Mouse (Mus musculus) intestine, embryonic 15.5 days (tissue): ENCODE measurements around the gene Homer1. TPM values are rescaled to one million over a fixed set of nuclear protein-coding genes. Genes with fewer than 3 reads are reported as not detected.

Source experiments
- ATAC-seq: fragments of 200-750 bp; cut with Nextera tagmentation; 2 replicates; pipeline ENCODE4 v1.8.0; 2017; ENCODE audit warnings: moderate TSS enrichment, moderate library complexity
- H3K27ac ChIP-seq: fragments of 300-500 bp; sonication (generic); 2 replicates; pipeline ENCODE4 v1.5.1; 2015; ENCODE audit warnings: mild to moderate bottlenecking, inconsistent platforms
- H3K27me3 ChIP-seq: fragments of 300-500 bp; sonication (generic); replicated peaks from 2 replicates; pipeline ENCODE4 v1.6.1; 2015; ENCODE audit warnings: inconsistent platforms
- H3K36me3 ChIP-seq: fragments of 300-500 bp; sonication (generic); 2 replicates; pipeline ENCODE4 v1.6.1; 2015; ENCODE audit warnings: inconsistent platforms
- H3K4me1 ChIP-seq: fragments of 300-500 bp; sonication (generic); replicated peaks from 2 replicates; pipeline ENCODE4 v1.6.1; 2015; ENCODE audit warnings: inconsistent platforms
- H3K4me2 ChIP-seq: fragments of 300-500 bp; sonication (generic); replicated peaks from 2 replicates; pipeline ENCODE4 v1.6.1; 2015; ENCODE audit warnings: mild to moderate bottlenecking, inconsistent platforms
- H3K4me3 ChIP-seq: fragments of 300-500 bp; sonication (generic); replicated peaks from 2 replicates; pipeline ENCODE4 v1.5.1; 2015; ENCODE audit warnings: inconsistent platforms
- H3K9ac ChIP-seq: fragments of 300-500 bp; sonication (generic); 2 replicates; pipeline ENCODE4 v1.6.1; 2015; ENCODE audit warnings: inconsistent platforms
- H3K9me3 ChIP-seq: fragments of 300-500 bp; sonication (generic); 2 replicates; pipeline ENCODE4 v1.6.1; 2016; ENCODE audit warnings: inconsistent platforms
- WGBS: fragments of 180-500 bp; shearing (Covaris S2); methylation state at CpG from one replicate; pipeline ENCODE4 v1.1.7; 2015; 5-methylcytosine and 5-hydroxymethylcytosine counted together
- polyA plus RNA-seq: library from polyadenylated mRNA; unstranded; fragments of >200 nt; fragmentation: Nextera tagmentation; extraction: Ambion mirVana; gene quantifications from 2 replicates; pipeline ENCODE4 v1.2.1, GENCODE M21; 2015

Gene Homer1
- polyA plus RNA-seq, 1 experiment from 2014 or later = 4.3 TPM

DNA sequence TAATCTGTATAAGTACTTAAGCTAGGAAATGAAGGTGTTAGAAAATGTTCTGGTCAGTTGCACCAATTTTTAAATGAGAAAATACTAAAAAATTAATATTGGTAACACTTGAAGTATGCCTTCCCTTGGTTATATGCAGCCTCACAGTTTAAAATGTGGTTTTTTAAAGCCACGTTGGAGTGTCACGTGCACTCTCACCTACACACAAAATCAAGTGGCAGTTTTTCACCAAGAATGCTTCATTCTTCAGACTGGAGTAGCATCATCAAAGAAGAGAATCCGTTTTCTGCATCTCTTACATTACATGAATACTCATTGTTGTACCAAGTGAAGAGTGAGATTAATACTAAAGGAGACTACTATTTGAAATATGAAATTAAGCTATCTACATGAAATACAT lies 7.1 kb downstream of the Homer1 start:
- H3K27ac ChIP-seq = no peak overlapping the region
- H3K27me3 ChIP-seq = no peaks in the 10 kb centered on the region
- peaks cover 6% of the 10 kb centered on the region; the same call in 1 of the 2 replicates for H3K4me1 ChIP-seq
- no peak overlapping the region for H3K4me3 ChIP-seq
- no peaks in the 10 kb centered on the region for H3K36me3 ChIP-seq
- H3K9me3 ChIP-seq = no peaks in the 10 kb centered on the region
- no peak for ATAC-seq
- H3K9ac ChIP-seq = no peak overlapping the region
- H3K4me2 ChIP-seq = no peak overlapping the region
- 72% methylated on average over 3 of the region's 3 CpGs for WGBS

DNA sequence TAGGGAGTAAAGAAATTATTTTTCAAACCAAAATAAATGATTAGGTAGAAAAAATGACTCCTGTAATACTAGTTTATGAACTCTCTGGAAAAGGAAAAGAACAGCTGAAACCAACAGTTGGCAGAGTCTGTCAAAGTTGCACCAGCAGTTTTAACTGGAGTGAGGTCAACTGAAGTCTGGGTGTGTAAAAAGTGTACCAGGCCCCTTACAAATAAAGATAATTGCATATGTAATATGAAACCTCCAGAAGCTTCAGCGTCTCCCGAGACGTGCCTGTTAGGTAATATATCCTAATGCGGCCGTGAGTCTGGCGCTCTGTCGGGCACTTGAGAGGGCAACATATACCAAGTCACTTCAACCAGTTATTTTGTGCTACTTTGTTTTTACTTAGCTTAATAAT lies 8.3 kb downstream of the Homer1 start:
- peak overlapping the region; percentile 14 for H3K4me2 ChIP-seq
- H3K9ac ChIP-seq = no peak overlapping the region
- no peaks in the 10 kb centered on the region for H3K36me3 ChIP-seq
- no peaks in the 10 kb centered on the region for H3K9me3 ChIP-seq
- H3K4me3 ChIP-seq = no peak overlapping the region
- H3K27ac ChIP-seq = no peak overlapping the region
- H3K4me1 ChIP-seq = peaks cover 6% of the 10 kb centered on the region; the same call in 1 of the 2 replicates
- ATAC-seq = no peak
- 24% methylated on average over 7 of the region's 7 CpGs for WGBS
- H3K27me3 ChIP-seq = no peaks in the 10 kb centered on the region

DNA sequence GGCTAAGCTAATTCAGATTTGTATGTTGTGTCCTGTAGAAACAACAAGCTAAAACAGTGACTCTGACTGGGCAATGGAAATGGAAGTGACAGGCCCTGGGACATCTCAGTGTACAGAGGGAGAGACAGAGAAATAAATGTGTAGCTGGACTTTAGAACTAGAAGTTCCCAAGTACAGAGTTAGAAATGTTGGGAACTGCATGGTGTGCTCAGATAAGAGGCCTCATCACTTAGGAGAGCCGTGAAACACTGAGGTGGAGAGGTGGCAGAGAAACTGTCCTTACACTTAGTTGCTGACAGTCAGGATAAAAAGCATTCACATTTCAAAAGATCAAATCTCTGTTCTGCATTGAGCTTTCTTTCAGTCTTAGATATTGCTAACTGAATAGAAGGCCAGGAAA lies 9.9 kb downstream of the Homer1 start:
- H3K4me3 ChIP-seq = no peak overlapping the region
- no peak overlapping the region for H3K4me2 ChIP-seq
- no peaks in the 10 kb centered on the region for H3K9me3 ChIP-seq
- no peak overlapping the region for H3K27ac ChIP-seq
- no peak overlapping the region for H3K9ac ChIP-seq
- WGBS = 36% methylated on average over 1 of the region's 1 CpGs
- H3K27me3 ChIP-seq = no peaks in the 10 kb centered on the region
- H3K4me1 ChIP-seq = peaks cover 6% of the 10 kb centered on the region; the same call in 1 of the 2 replicates
- H3K36me3 ChIP-seq = no peaks in the 10 kb centered on the region
- ATAC-seq = no peak

DNA sequence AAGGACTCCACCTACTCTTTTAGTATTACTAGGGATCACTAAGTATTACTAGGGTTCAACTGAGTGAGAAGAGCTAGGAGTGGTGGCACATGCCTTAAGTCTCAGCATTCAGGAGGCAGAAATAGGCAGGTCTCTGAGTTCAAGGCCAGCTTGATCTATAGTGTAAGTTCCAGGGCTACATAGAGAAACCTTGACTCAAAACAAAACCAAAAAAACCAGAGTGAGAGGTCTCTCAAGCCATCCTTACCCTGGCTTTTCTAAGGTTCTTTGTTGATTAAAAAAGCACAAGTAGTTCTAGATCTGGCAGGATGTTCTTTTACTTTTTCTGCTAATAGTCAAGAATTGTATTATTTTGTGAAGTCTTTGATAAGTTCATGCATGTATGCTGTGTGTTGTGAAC lies 13.1 kb downstream of the Homer1 start:
- H3K27me3 ChIP-seq = no peaks in the 10 kb centered on the region
- H3K36me3 ChIP-seq = no peaks in the 10 kb centered on the region
- no peak overlapping the region for H3K27ac ChIP-seq
- peaks cover 3% of the 10 kb centered on the region; the same call in 1 of the 2 replicates for H3K4me1 ChIP-seq
- no peak overlapping the region for H3K4me2 ChIP-seq
- ATAC-seq = no peak
- no peak overlapping the region for H3K4me3 ChIP-seq
- no peak overlapping the region for H3K9ac ChIP-seq
- no peaks in the 10 kb centered on the region for H3K9me3 ChIP-seq

DNA sequence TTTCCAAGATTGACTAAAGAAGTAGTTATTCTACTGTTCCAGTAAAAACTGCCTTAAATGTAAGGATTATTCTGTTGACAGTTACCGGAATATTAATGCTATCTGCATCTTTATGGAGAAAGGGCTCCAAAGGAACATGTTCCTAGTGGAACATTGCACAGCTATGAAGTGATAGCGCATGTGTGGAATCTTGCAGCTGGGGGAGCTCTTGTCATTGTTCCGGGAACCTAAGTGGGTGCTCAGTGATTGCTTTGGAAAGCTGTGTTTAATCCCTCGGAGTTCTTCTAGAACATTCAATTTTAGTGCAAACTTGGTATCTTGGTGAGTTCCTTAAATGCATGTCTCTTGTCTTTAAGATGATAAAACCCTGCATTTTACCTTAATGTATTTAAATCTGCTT lies 14.9 kb downstream of the Homer1 start:
- WGBS = 80% methylated on average over 4 of the region's 4 CpGs
- no peak for ATAC-seq
- Histone ChIP-seq H3K4me2 (no peak overlapping the region), H3K9ac (no peak overlapping the region), H3K4me1 (no peaks in the 10 kb centered on the region), H3K4me3 (no peak overlapping the region), H3K27ac (no peak overlapping the region), H3K36me3 (no peaks in the 10 kb centered on the region), H3K9me3 (no peaks in the 10 kb centered on the region), H3K27me3 (no peaks in the 10 kb centered on the region)

DNA sequence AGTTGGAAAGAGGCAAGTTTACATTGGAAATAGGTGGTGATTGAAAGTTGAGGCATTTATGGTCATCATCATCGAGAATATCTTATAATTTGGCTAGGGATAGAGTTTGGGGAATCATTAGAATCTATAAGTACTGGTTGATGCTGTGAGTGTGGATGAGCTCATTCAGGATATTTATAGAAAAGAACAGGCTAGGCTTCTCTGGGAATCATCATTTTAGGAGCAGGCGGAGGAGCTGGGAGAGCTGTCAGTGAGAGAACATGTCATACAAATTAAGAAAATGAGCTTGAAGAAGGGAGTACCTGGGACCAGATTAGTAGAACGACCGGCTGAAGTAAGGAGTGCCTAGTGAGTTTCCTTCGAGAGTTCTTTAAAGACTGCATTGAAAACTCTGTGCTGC lies 20.7 kb downstream of the Homer1 start:
- WGBS = 73% methylated on average over 5 of the region's 5 CpGs
- Histone ChIP-seq H3K27me3 (no peaks in the 10 kb centered on the region), H3K4me1 (no peaks in the 10 kb centered on the region), H3K4me3 (no peak overlapping the region), H3K9ac (no peak overlapping the region), H3K9me3 (no peaks in the 10 kb centered on the region), H3K4me2 (no peak overlapping the region), H3K27ac (no peak overlapping the region), H3K36me3 (no peaks in the 10 kb centered on the region)
- no peak for ATAC-seq

DNA sequence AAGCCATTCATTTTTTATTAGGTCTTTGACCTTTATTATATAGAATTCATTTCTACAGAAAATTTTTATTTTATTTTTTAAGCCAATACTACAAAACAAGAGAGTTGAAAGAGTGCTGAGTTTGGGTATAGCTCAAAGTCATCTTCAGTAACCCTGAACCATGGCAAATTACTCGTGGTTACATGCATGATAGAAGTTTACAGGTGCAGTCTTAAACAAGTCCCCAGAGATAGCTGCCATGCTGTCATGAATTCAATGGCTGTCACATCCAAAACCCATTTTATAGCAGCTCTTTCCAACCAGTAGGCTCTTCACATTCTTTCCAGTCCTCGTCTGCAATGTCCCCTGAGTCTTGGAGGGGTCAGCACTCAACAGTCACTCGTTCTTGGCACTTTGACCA lies 26.9 kb downstream of the Homer1 start:
- Histone ChIP-seq H3K9ac (no peak overlapping the region), H3K27ac (no peak overlapping the region), H3K36me3 (no peaks in the 10 kb centered on the region), H3K4me3 (no peak overlapping the region), H3K4me2 (no peak overlapping the region), H3K27me3 (no peaks in the 10 kb centered on the region), H3K4me1 (no peaks in the 10 kb centered on the region), H3K9me3 (no peaks in the 10 kb centered on the region)
- WGBS = 85% methylated on average over 3 of the region's 3 CpGs
- ATAC-seq = no peak

DNA sequence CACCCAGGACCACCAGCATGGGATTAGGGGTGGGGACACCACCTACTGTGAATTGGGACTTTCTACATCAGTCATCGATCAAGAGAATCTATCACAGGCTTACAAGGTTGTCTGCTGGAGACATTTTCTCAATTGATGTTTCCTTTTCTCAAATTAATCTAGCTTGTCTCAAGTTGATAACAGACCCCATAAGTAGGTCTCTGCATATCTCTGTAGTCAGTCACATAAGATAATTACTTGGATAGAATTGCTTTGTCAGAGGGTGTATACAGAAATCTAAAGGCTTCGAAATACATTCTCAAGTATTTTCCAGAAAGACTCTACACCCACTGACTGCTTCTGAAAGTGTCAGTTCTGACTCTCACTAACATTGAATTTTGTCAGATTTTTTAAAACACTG lies 32.3 kb downstream of the Homer1 start:
- Histone ChIP-seq H3K27me3 (no peaks in the 10 kb centered on the region), H3K36me3 (no peaks in the 10 kb centered on the region), H3K9me3 (no peaks in the 10 kb centered on the region), H3K9ac (no peak overlapping the region), H3K4me1 (no peaks in the 10 kb centered on the region), H3K4me2 (no peak overlapping the region), H3K27ac (no peak overlapping the region), H3K4me3 (no peak overlapping the region)
- ATAC-seq = no peak
- 84% methylated on average over 2 of the region's 2 CpGs for WGBS

DNA sequence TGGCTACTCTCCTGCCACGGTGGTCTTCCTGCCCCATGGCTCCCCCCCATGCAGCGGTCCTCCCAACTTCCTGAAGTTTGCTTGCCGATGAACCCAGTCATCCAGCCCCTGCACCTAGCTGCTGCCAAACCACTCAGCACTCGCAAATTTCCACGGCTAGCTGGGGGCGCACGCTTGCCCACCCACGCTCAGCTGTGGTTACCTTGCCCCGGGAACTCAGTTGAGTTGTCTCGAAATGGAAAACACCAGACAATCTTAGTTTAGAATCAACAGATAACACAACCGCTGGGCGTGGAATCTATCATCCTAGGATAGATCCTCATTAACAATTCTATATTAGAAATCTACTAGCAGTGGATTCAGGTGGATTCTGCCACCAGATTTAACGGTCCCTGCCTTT lies 33.1 kb downstream of the Homer1 start:
- no peak for ATAC-seq
- H3K36me3 ChIP-seq = no peaks in the 10 kb centered on the region
- H3K4me3 ChIP-seq = no peak overlapping the region
- no peaks in the 10 kb centered on the region for H3K27me3 ChIP-seq
- H3K9ac ChIP-seq = no peak overlapping the region
- no peaks in the 10 kb centered on the region for H3K4me1 ChIP-seq
- H3K27ac ChIP-seq = no peak overlapping the region
- no peaks in the 10 kb centered on the region for H3K9me3 ChIP-seq
- no peak overlapping the region for H3K4me2 ChIP-seq
- 92% methylated on average over 13 of the region's 13 CpGs for WGBS

DNA sequence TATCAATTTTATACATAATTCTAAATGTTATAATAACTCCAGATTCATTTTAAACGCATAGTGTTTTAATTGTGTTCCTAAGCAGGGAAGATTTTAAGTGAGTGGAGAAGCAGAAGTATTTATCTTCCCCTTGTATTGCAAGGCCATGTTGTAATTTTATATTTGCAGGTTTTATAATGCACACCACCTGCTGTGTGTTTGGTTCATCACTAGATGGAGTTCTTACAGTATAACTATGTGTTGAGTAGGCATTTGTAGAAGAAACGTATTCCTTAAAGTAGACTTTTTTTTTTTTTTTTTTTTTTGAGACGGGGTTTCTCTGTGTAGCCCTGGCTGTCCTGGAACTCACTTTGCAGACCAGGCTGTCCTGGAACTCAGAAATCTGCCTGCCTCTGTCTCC lies 35.9 kb downstream of the Homer1 start:
- Histone ChIP-seq H3K4me2 (no peak overlapping the region), H3K27ac (no peak overlapping the region), H3K9me3 (no peaks in the 10 kb centered on the region), H3K36me3 (no peaks in the 10 kb centered on the region), H3K4me1 (no peaks in the 10 kb centered on the region), H3K9ac (no peak overlapping the region), H3K4me3 (no peak overlapping the region), H3K27me3 (no peaks in the 10 kb centered on the region)
- ATAC-seq = no peak
- 71% methylated on average over 3 of the region's 3 CpGs for WGBS

DNA sequence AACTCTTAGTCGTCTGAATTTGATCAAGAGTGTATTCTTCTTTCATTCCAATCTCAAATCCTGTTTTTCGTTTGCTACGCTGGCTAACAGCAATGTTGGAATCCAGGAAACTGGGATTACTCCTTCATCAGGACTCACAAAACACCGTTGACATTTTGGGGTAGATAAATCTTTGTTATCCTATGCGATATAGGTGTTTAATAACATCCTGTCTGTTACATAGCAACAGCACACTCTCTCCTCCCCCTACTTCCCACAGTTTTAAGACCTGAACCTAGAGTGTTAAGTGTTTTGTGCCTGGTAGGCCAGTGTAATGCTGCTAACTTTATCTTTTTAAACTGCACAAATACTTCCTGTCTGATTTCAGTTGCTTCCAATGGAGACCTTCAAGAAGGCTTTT lies 39.0 kb downstream of the Homer1 start:
- no peak overlapping the region for H3K9ac ChIP-seq
- no peak for ATAC-seq
- H3K27me3 ChIP-seq = no peaks in the 10 kb centered on the region
- WGBS = 29% methylated on average over 5 of the region's 5 CpGs
- no peaks in the 10 kb centered on the region for H3K9me3 ChIP-seq
- no peaks in the 10 kb centered on the region for H3K4me1 ChIP-seq
- H3K4me2 ChIP-seq = no peak overlapping the region
- no peak overlapping the region for H3K27ac ChIP-seq
- no peaks in the 10 kb centered on the region for H3K36me3 ChIP-seq
- H3K4me3 ChIP-seq = no peak overlapping the region

DNA sequence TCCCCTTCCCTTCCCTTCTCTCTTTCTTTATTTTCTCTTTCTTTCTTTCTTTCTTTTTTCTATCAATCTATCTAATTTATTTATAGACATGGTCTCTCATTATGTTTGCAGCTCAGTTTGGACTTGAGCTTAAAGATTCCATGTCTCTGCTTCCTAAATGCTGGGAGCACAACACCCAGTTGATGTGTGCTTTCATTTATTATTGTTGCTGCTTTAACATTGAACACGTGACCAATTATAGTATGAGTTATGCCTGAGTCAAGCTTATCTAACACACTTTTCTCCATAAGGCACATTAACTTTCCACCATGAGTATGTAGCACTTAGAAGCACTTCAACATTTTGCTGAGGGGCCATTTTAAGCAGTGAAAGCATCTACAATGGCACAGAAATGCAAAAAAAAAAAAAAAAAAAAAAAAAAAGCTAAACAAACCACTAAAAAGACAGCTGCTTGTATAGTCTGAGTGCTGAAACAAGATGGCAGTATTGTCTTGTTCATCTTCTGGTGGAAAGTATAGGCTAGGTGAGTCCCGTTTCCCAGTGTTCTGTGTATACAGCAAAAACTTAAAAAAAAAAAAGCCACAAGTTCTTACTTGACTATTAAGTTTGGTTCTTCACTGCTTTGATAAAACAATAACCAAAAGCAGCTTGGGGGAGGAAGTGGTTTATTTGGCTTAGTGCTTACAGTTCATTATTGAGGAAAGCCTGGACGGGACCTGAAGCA lies 41.3 kb downstream of the Homer1 start:
- H3K9me3 ChIP-seq = no peaks in the 10 kb centered on the region
- H3K27ac ChIP-seq = no peak overlapping the region
- ATAC-seq = no peak
- no peaks in the 10 kb centered on the region for H3K4me1 ChIP-seq
- H3K4me3 ChIP-seq = no peak overlapping the region
- H3K27me3 ChIP-seq = no peaks in the 10 kb centered on the region
- no peaks in the 10 kb centered on the region for H3K36me3 ChIP-seq
- H3K4me2 ChIP-seq = no peak overlapping the region
- WGBS = 92% methylated on average over 3 of the region's 3 CpGs
- no peak overlapping the region for H3K9ac ChIP-seq

DNA sequence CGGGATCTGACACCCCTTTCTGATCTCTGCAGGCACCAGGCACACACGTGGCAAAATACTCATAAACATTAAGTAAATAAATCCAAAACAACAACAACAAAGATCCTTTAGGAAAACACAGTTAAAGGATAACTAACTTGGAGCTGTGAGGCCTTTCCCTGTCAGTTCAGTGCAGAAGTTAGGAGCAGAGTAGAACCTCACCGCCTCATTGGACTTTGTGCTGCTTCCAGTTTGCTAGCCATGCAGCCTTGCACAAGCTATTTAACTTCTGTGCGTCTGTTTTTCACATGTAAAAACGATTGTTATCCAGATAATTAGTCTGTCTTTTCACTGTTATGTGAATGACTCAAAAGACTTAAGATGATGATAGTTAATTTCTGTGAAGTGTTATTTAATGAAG lies 43.2 kb downstream of the Homer1 start:
- WGBS = 77% methylated on average over 5 of the region's 5 CpGs
- ATAC-seq = no peak
- no peak overlapping the region for H3K9ac ChIP-seq

More for the DNA sequence above, 43.2 kb downstream of the Homer1 start:
- Histone ChIP-seq H3K4me3 (no peak overlapping the region), H3K27me3 (no peaks in the 10 kb centered on the region), H3K4me1 (no peaks in the 10 kb centered on the region), H3K36me3 (no peaks in the 10 kb centered on the region), H3K27ac (no peak overlapping the region), H3K9me3 (no peaks in the 10 kb centered on the region), H3K4me2 (no peak overlapping the region)
